Mouse (Mus musculus) MN1 (cell line): ENCODE data around the gene Fbxl20.
A peak's percentile ranks its signal among the peaks of the same experiment; 100 is the strongest.
"Not testable (repeated sequence)": the region's sequence is repeated elsewhere in the genome, so short reads cannot be mapped to it uniquely, and the experiment has no call there.

Source experiments
- DNase-seq: peaks from one replicate; pipeline ENCODE4 v3.0.0-alpha.2; 2016; ENCODE audit warnings: low spot score

Fbxl20 gene

GRCm38 (mm10) chr11:98149786-98150624, at the start of gene Fbxl20:
Gene Fbxl20, minus strand, starts transcription at chr11:98150403.
- DNase-seq: peak; percentile 93

- DNase-seq: peak; percentile 98
Measured at GRCm38 (mm10) chr11:98192901-98193805, 43.0 kb upstream of the Fbxl20 start, which contains the start of gene Med1. Gene Med1, minus strand, starts transcription at chr11:98193293.

GRCm38 (mm10) chr11:98190820-98191219, 40.6 kb upstream of the Fbxl20 start:
- DNase-seq: no peak

- DNase-seq: no peak
Measured at GRCm38 (mm10) chr11:98187640-98188395, 37.6 kb upstream of the Fbxl20 start.

- DNase-seq: not testable (repeated sequence)
Measured at GRCm38 (mm10) chr11:98182149-98182548, 31.9 kb upstream of the Fbxl20 start.

- no peak for DNase-seq
Measured at GRCm38 (mm10) chr11:98168400-98168799, 18.2 kb upstream of the Fbxl20 start.

GRCm38 (mm10) chr11:98155094-98155493, 4.9 kb upstream of the Fbxl20 start:
- DNase-seq: peak; percentile 28

- DNase-seq: no peak
Measured at GRCm38 (mm10) chr11:98150625-98151156, 488 bp upstream of the Fbxl20 start.

- peak; percentile 92 for DNase-seq
Measured at GRCm38 (mm10) chr11:98149304-98149750, 876 bp downstream of the Fbxl20 start.

- DNase-seq: peak; percentile 59
Measured at GRCm38 (mm10) chr11:98148551-98149301, 1.5 kb downstream of the Fbxl20 start.

GRCm38 (mm10) chr11:98145856-98146255, 4.3 kb downstream of the Fbxl20 start:
- DNase-seq: no peak

GRCm38 (mm10) chr11:98142545-98142944, 7.7 kb downstream of the Fbxl20 start:
- no peak for DNase-seq

GRCm38 (mm10) chr11:98138894-98139293, 11.3 kb downstream of the Fbxl20 start:
- DNase-seq: no peak

- no peak for DNase-seq
Measured at GRCm38 (mm10) chr11:98137836-98138235, 12.4 kb downstream of the Fbxl20 start.

- no peak for DNase-seq
Measured at GRCm38 (mm10) chr11:98134951-98135350, 15.3 kb downstream of the Fbxl20 start.

- DNase-seq: no peak
Measured at GRCm38 (mm10) chr11:98123424-98123823, 26.8 kb downstream of the Fbxl20 start.

- DNase-seq: no peak
Measured at GRCm38 (mm10) chr11:98114363-98114762, 35.8 kb downstream of the Fbxl20 start.

GRCm38 (mm10) chr11:98113504-98113903, 36.7 kb downstream of the Fbxl20 start:
- DNase-seq: no peak

GRCm38 (mm10) chr11:98109706-98110105, 40.5 kb downstream of the Fbxl20 start:
- DNase-seq: no peak

- no peak for DNase-seq
Measured at GRCm38 (mm10) chr11:98101332-98101731, 48.9 kb downstream of the Fbxl20 start.

GRCm38 (mm10) chr11:98090583-98090982, 59.6 kb downstream of the Fbxl20 start:
- peak; percentile 71 for DNase-seq
